Mouse (Mus musculus): ENCODE measurements around the gene 1810010H24Rik. TPM values are rescaled to one million over a fixed set of nuclear protein-coding genes. Genes with fewer than 3 reads are reported as not detected.
"Not testable (repeated sequence)": the region's sequence is repeated elsewhere in the genome, so short reads cannot be mapped to it uniquely, and the experiment has no call there.

1810010H24Rik gene
- total RNA-seq, 2 experiments from 2014 or later: 2.9 to 4.6 TPM

- no peak for DNase-seq (ENCODE audit: low spot score in 2 of 2)
- intact Hi-C loops (cut with DNase I): no loop called here
Observed at GRCm38 (mm10) chr11:107029536-107029935, 4.1 kb downstream of the 1810010H24Rik start.

DNA sequence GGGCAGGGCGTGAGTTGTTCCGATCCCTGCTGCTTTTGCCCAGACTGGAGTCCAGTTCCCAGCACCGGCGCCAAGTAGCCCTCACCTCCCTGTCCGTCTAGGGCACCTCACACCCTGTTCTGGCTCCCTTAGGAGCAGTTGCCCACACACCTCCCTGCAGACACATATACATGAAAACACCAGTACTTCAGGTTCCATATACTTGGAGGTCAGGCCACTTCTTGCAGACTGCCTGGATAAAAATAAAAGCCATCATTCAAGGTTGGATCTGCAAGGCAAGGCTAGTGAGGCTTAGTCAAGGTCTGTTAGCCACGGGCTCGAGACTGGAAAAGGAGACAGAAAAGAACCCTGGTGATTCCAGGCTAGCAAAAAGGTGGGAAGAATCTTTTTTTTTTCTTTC is 6.2 kb downstream of the 1810010H24Rik start:
- DNase-seq (ENCODE audit: low spot score in 2 of 2): no peak
- intact Hi-C loops (cut with DNase I): no loop called here

GRCm38 (mm10) chr11:107034085-107034810 is 8.8 kb downstream of the 1810010H24Rik start:
- intact Hi-C loops (cut with DNase I): no loop called here
- DNase-seq (ENCODE audit: low spot score in 2 of 2): peak in 1 of 2 experiments; percentile 35

DNA sequence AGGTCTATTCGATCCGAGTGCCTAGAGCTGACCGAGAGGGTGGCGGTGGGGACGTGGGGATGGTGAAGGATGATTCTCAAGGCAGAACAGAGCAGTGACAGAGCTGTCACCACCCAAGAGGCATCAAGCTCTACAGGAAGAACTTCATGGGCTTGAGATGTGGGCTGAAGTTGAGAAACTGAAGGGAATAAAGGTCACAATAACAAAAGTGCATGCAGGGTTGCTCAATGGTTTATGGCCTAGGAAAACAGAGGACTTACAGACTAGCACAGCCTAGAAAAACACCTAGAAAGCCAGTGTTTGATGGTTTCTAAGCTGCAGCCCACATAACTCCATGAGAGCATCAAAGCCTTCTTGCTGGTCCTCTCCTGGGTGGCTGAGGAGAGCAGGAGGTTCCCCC is 13.9 kb downstream of the 1810010H24Rik start:
- intact Hi-C loops (cut with DNase I): no loop called here
- DNase-seq (ENCODE audit: low spot score in 2 of 2): no peak

- DNase-seq (ENCODE audit: low spot score in 2 of 2): no peak
- intact Hi-C loops (cut with DNase I): no loop called here
Observed at GRCm38 (mm10) chr11:107041396-107041795, 15.9 kb downstream of the 1810010H24Rik start.

- intact Hi-C loops (cut with DNase I): no loop called here
- no peak for DNase-seq (ENCODE audit: low spot score in 2 of 2)
Observed at GRCm38 (mm10) chr11:107043361-107043760, 17.9 kb downstream of the 1810010H24Rik start.

GRCm38 (mm10) chr11:107044321-107044720 is 18.8 kb downstream of the 1810010H24Rik start:
- intact Hi-C loops (cut with DNase I): no loop called here
- DNase-seq (ENCODE audit: low spot score in 2 of 2): peak; percentile 67 to 82

GRCm38 (mm10) chr11:107045546-107045945 is 20.1 kb downstream of the 1810010H24Rik start:
- intact Hi-C loops (cut with DNase I): no loop called here
- DNase-seq (ENCODE audit: low spot score in 2 of 2): no peak

DNA sequence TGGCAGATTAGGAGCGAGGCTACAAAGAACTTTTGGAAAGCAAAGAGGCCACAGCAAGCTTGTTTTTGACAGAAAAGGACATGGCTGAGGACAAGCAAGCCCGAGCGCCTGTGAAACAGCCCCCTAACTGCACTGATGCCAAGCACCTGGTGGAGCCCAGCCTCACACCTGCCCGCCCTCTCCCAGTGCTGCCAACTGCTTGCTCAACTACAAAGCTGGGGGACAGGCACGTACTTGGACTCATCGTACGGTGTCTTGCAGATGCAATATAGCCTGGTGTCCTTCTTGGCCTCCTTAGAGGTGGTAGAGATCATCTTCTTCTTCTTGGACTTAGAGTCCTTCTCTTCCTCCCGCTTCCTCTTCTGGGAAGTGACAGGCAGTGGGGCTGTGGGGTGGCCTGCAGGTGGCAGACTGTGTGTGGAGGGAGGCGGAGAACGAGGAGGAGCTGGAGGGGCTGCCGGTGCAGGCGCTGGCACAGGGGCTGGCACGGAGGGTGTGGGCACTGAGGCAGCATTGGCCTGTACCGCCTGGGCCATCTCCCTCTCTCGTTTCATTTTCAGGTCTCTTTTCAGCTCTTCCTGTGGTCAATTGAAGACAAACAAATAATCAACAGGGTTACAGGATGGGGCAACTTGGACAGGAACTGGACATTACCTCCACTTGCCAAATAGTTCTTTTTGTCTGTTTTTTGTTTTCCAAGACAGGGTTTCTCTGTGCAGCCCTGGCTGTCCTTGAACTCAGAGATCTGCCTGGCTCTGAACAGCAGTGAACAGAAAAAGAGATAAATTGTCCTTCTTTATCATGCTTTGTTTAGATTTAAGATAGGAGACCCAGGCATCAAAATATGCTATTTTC is 21.5 kb downstream of the 1810010H24Rik start:
- intact Hi-C loops (cut with DNase I): no loop called here
- no peak for DNase-seq (ENCODE audit: low spot score in 2 of 2)

- no peak for DNase-seq (ENCODE audit: low spot score in 2 of 2)
- intact Hi-C loops (cut with DNase I): no loop called here
Observed at GRCm38 (mm10) chr11:107054870-107055269, 29.4 kb downstream of the 1810010H24Rik start.

DNA sequence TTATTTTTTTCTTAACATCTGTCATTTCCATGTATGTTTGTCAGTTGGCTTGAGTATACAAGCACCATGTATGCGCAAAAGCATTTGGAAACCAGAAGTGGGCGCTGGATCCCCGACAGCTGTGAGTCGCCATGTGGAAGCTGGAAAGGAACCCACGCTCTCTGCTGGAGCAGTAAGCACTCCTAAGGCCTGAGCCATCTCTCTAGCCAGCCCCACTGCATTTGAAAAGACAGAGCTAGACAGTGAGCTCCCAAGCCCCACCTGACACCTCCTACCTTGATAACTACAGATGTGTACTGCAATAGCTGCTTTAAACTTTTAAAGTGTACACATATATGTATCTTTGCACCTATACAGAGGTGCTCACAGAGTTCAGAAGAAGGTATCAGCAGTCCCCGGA is 31.9 kb downstream of the 1810010H24Rik start:
- intact Hi-C loops (cut with DNase I): no loop called here
- no peak for DNase-seq (ENCODE audit: low spot score in 2 of 2)

DNA sequence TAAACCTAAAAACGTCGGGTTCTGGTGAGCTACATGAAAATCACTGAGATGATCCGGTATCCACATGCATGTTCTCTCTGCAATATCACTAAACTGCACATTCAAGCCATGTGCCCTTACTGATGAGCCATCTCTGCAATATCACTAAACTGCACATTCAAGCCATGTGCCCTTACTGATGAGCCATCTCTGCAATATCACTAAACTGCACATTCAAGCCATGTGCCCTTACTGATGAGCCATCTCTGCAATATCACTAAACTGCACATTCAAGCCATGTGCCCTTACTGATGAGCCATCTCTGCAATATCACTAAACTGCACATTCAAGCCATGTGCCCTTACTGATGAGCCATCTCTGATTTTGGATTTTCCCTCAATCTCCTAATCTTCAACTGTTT is 34.2 kb downstream of the 1810010H24Rik start:
- DNase-seq (ENCODE audit: low spot score in 2 of 2); intact Hi-C loops (cut with DNase I): not testable (repeated sequence)

GRCm38 (mm10) chr11:107060941-107061340 is 35.5 kb downstream of the 1810010H24Rik start:
- intact Hi-C loops (cut with DNase I): no loop called here
- no peak for DNase-seq (ENCODE audit: low spot score in 2 of 2)

DNA sequence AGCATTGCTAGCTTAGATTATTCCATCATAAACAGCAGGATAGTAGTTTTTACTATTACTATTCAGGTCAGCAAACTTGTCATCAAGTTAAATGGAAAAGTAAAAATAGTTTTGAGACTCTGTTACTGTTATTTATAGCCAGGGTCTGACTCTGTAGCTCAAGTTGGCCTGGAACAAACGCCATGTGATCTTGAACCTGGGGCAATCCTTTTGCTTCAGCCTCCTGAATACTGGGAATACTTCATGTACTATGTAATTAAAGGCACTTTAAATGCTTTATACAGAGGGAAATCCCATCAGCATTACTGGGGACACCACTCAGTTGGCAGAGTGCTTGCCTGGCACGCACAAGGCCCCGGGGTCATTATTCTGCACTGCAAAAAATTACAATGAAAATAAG is 37.6 kb downstream of the 1810010H24Rik start:
- DNase-seq (ENCODE audit: low spot score in 2 of 2): no peak
- intact Hi-C loops (cut with DNase I): no loop called here

DNA sequence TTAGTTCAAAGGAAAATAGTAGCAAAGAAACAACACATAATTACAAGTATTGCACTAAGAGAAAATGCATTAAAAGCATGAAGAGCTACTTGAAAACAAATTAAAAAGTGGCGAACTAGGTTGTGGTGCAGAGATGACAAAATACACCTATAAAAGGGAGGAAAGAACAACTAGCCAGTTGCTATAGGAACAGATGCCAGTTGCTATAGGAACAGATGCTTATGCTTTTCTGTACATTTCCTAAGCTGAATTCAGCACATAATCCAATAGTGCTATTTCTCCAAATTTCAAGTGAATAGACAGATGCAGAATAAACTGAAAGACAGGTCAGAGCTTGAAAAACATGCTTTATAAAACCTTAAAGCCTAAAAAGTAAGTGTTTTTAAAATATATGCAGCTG is 39.1 kb downstream of the 1810010H24Rik start:
- peak in 1 of 2 experiments; percentile 58 for DNase-seq (ENCODE audit: low spot score in 2 of 2)

GRCm38 (mm10) chr11:107065216-107065785 is 39.8 kb downstream of the 1810010H24Rik start:
- intact Hi-C loops (cut with DNase I): no loop called here
- DNase-seq (ENCODE audit: low spot score in 2 of 2): no peak

More for the DNA sequence above, 39.1 kb downstream of the 1810010H24Rik start:
- intact Hi-C loops (cut with DNase I): no loop called here

Other genes with a start within 250 kb of the 1810010H24Rik start
- 1 to 10 TPM; 2.8 to 4.4 TPM for gene Polg2, start 246.1 kb upstream of the 1810010H24Rik start, total RNA-seq (2021)
- 100 to 1,000 TPM; 633 to 643 TPM for gene Ddx5, start 236.5 kb upstream of the 1810010H24Rik start, total RNA-seq (2021)
- gene Cep95, start 236.4 kb upstream of the 1810010H24Rik start, total RNA-seq (2021): 10 to 100 TPM; 11.1 to 11.3 TPM
- 10 to 100 TPM; 27.1 to 30.6 TPM for gene Smurf2, start 105.0 kb upstream of the 1810010H24Rik start, total RNA-seq (2021)
- 10 to 100 TPM; 23.7 to 29.3 TPM for gene Kpna2, start 26.1 kb upstream of the 1810010H24Rik start, total RNA-seq (2021)
- gene Bptf, start 106.4 kb downstream of the 1810010H24Rik start, total RNA-seq (2021): 10 to 100 TPM; 59.9 to 60.6 TPM
- 10 to 100 TPM; 25.3 to 25.5 TPM for gene Nol11, start 163.7 kb downstream of the 1810010H24Rik start, total RNA-seq (2021)

Data from left cerebral cortex, postnatal 25 days (tissue).